Mouse (Mus musculus) heart, embryonic 11.5 days (tissue): ENCODE data around the gene Sorcs1. TPM values are rescaled to one million over a fixed set of nuclear protein-coding genes. Genes with fewer than 3 reads are reported as not detected.

Experiments
- ATAC-seq: fragments of 200-750 bp; cut with Nextera tagmentation; replicated peaks from 2 replicates; pipeline ENCODE4 v1.8.0; 2017; ENCODE audit warnings: moderate library complexity; ENCODE audit not compliant: insufficient number of reproducible peaks, low FRiP score, low TSS enrichment
- H3K27ac ChIP-seq: fragments of 300-500 bp; sonication (generic); 2 replicates; pipeline ENCODE4 v1.5.1; 2014; ENCODE audit warnings: mild to moderate bottlenecking, low read depth, low read length
- H3K27me3 ChIP-seq: fragments of 300-500 bp; sonication (generic); 2 replicates; pipeline ENCODE4 v1.6.1; 2014; ENCODE audit warnings: mild to moderate bottlenecking, low read length, mixed read lengths; ENCODE audit not compliant: control insufficient read depth, insufficient read depth
- H3K36me3 ChIP-seq: fragments of 300-500 bp; sonication (generic); 2 replicates; pipeline ENCODE4 v1.6.1; 2014; ENCODE audit warnings: mild to moderate bottlenecking, low read length, moderate library complexity, mixed read lengths; ENCODE audit not compliant: control insufficient read depth, insufficient read depth
- H3K4me1 ChIP-seq: fragments of 300-500 bp; sonication (generic); 2 replicates; pipeline ENCODE4 v1.6.1; 2014; ENCODE audit warnings: low read length; ENCODE audit not compliant: control insufficient read depth, insufficient read depth
- H3K4me2 ChIP-seq: fragments of 300-500 bp; sonication (generic); 2 replicates; pipeline ENCODE4 v1.6.1; 2014; ENCODE audit warnings: mild to moderate bottlenecking, moderate library complexity
- H3K4me3 ChIP-seq: fragments of 300-500 bp; sonication (generic); 2 replicates; pipeline ENCODE4 v1.5.1; 2014; ENCODE audit warnings: low read depth, low read length
- H3K9ac ChIP-seq: fragments of 300-500 bp; sonication (generic); 2 replicates; pipeline ENCODE4 v1.6.1; 2014; ENCODE audit warnings: mild to moderate bottlenecking, low read depth, low read length, moderate library complexity
- H3K9me3 ChIP-seq: fragments of 300-500 bp; sonication (generic); replicated peaks from 2 replicates; pipeline ENCODE4 v1.6.1; 2016; ENCODE audit warnings: low read length; ENCODE audit not compliant: control insufficient read depth
- WGBS: fragments of 180-500 bp; shearing (Covaris S2); extraction: QIAGEN DNeasy Blood & Tissue Kit; methylation state at CpG from one replicate; pipeline ENCODE4 v1.1.7; 2014; ENCODE audit not compliant: insufficient replicate concordance; 5-methylcytosine and 5-hydroxymethylcytosine counted together
- polyA plus RNA-seq: library from polyadenylated mRNA; unstranded; fragments of >200 nt; fragmentation: Nextera tagmentation; extraction: Ambion mirVana; gene quantifications from 2 replicates; pipeline ENCODE4 v1.2.1, GENCODE M21; 2014

Sorcs1 gene
- polyA plus RNA-seq, 1 experiment from 2014 or later, result 0.79 TPM

GRCm38 (mm10) chr19:50196592-50196991, 481.9 kb downstream of the Sorcs1 start:
- ATAC-seq, result no peak
- WGBS, result 61% methylated on average over 1 of the region's 1 CpGs

GRCm38 (mm10) chr19:50185769-50186715, 492.4 kb downstream of the Sorcs1 start:
- no peak overlapping the region for H3K27ac ChIP-seq
- H3K27me3 ChIP-seq, result no peaks in the 10 kb centered on the region
- no peak overlapping the region for H3K4me2 ChIP-seq
- 71% methylated on average over 10 of the region's 10 CpGs for WGBS
- no peak overlapping the region for H3K4me3 ChIP-seq
- H3K9me3 ChIP-seq, result no peaks in the 10 kb centered on the region
- H3K4me1 ChIP-seq, result no peaks in the 10 kb centered on the region
- H3K36me3 ChIP-seq, result no peaks in the 10 kb centered on the region
- H3K9ac ChIP-seq, result no peak overlapping the region
- ATAC-seq, result no peak

More at GRCm38 (mm10) chr19:50196592-50196991, 481.9 kb downstream of the Sorcs1 start:
- H3K36me3 ChIP-seq, result no peaks in the 10 kb centered on the region
- no peak overlapping the region for H3K27ac ChIP-seq
- no peak overlapping the region for H3K4me3 ChIP-seq
- H3K4me2 ChIP-seq, result no peak overlapping the region
- no peaks in the 10 kb centered on the region for H3K27me3 ChIP-seq
- H3K4me1 ChIP-seq, result no peaks in the 10 kb centered on the region
- H3K9me3 ChIP-seq, result no peaks in the 10 kb centered on the region
- no peak overlapping the region for H3K9ac ChIP-seq

GRCm38 (mm10) chr19:50184901-50185623, 493.4 kb downstream of the Sorcs1 start:
- no peak for ATAC-seq
- Histone ChIP-seq H3K36me3 (no peaks in the 10 kb centered on the region), H3K9me3 (no peaks in the 10 kb centered on the region), H3K27me3 (no peaks in the 10 kb centered on the region), H3K27ac (no peak overlapping the region), H3K9ac (no peak overlapping the region), H3K4me2 (no peak overlapping the region), H3K4me1 (no peaks in the 10 kb centered on the region), H3K4me3 (no peak overlapping the region)
- WGBS, result 45% methylated on average over 21 of the region's 21 CpGs

- no peak for ATAC-seq
- no peaks in the 10 kb centered on the region for H3K27me3 ChIP-seq
- H3K4me2 ChIP-seq, result no peak overlapping the region
- no peaks in the 10 kb centered on the region for H3K9me3 ChIP-seq
- no peak overlapping the region for H3K9ac ChIP-seq
- H3K4me1 ChIP-seq, result no peaks in the 10 kb centered on the region
- H3K27ac ChIP-seq, result no peak overlapping the region
- H3K36me3 ChIP-seq, result no peaks in the 10 kb centered on the region
- H3K4me3 ChIP-seq, result no peak overlapping the region
- WGBS, result 74% methylated on average over 4 of the region's 4 CpGs
Observed at GRCm38 (mm10) chr19:50178851-50179250, 499.6 kb downstream of the Sorcs1 start.

GRCm38 (mm10) chr19:50178151-50178550, 500.3 kb downstream of the Sorcs1 start:
- 74% methylated on average over 4 of the region's 4 CpGs for WGBS
- no peak overlapping the region for H3K27ac ChIP-seq

GRCm38 (mm10) chr19:50171849-50172248, 506.6 kb downstream of the Sorcs1 start:
- no peak for ATAC-seq
- no peak overlapping the region for H3K27ac ChIP-seq
- no peaks in the 10 kb centered on the region for H3K27me3 ChIP-seq
- H3K9me3 ChIP-seq, result no peaks in the 10 kb centered on the region
- H3K9ac ChIP-seq, result no peak overlapping the region
- H3K4me2 ChIP-seq, result no peak overlapping the region
- no peaks in the 10 kb centered on the region for H3K36me3 ChIP-seq
- WGBS, result 60% methylated on average over 4 of the region's 4 CpGs
- no peak overlapping the region for H3K4me3 ChIP-seq
- no peaks in the 10 kb centered on the region for H3K4me1 ChIP-seq

More at GRCm38 (mm10) chr19:50178151-50178550, 500.3 kb downstream of the Sorcs1 start:
- no peak for ATAC-seq
- Histone ChIP-seq H3K9me3 (no peaks in the 10 kb centered on the region), H3K4me2 (no peak overlapping the region), H3K36me3 (no peaks in the 10 kb centered on the region), H3K4me3 (no peak overlapping the region), H3K9ac (no peak overlapping the region), H3K27me3 (no peaks in the 10 kb centered on the region), H3K4me1 (no peaks in the 10 kb centered on the region)

- Histone ChIP-seq H3K9me3 (no peaks in the 10 kb centered on the region), H3K4me1 (no peaks in the 10 kb centered on the region), H3K4me3 (no peak overlapping the region), H3K9ac (no peak overlapping the region), H3K27me3 (no peaks in the 10 kb centered on the region), H3K27ac (no peak overlapping the region), H3K36me3 (no peaks in the 10 kb centered on the region), H3K4me2 (no peak overlapping the region)
- ATAC-seq, result no peak
- 72% methylated on average over 6 of the region's 6 CpGs for WGBS
Observed at GRCm38 (mm10) chr19:50151111-50151510, 527.3 kb downstream of the Sorcs1 start.

GRCm38 (mm10) chr19:50145919-50146318, 532.5 kb downstream of the Sorcs1 start:
- no peak for ATAC-seq
- Histone ChIP-seq H3K4me3 (no peak overlapping the region), H3K9me3 (no peaks in the 10 kb centered on the region), H3K27me3 (no peaks in the 10 kb centered on the region), H3K4me1 (no peaks in the 10 kb centered on the region), H3K36me3 (no peaks in the 10 kb centered on the region), H3K9ac (no peak overlapping the region), H3K4me2 (no peak overlapping the region), H3K27ac (no peak overlapping the region)
- 27% methylated on average over 3 of the region's 3 CpGs for WGBS
